Mouse (Mus musculus) G1E (cell line): ENCODE results near the gene Gdf3.

Experiments
- CTCF ChIP-seq: IDR thresholded peaks from 2 replicates; pipeline ENCODE4 v1.5.1; 2012; ENCODE audit warnings: low read depth, low read length, inconsistent platforms, mixed read lengths
- GATA1 ChIP-seq: IDR thresholded peaks from 2 replicates; pipeline ENCODE4 v1.6.1; 2012; ENCODE audit warnings: borderline replicate concordance, low read length, inconsistent platforms, mixed read lengths
- GATA2 ChIP-seq: IDR thresholded peaks from 2 replicates; pipeline ENCODE4 v1.6.1; 2012; ENCODE audit warnings: low read depth, low read length, inconsistent platforms, borderline replicate concordance

GRCm38 (mm10) chr6:122592905-122593304, 17.0 kb downstream of the Gdf3 start:
- TF ChIP-seq CTCF: no peak
- no peak for TF ChIP-seq GATA1
- no peak for TF ChIP-seq GATA2
